Mouse (Mus musculus) Muller cell, postnatal 12 days (primary cell): Measurements from ENCODE around the gene Slc43a1.

Experiments used
- DNase-seq: peaks from one replicate; pipeline ENCODE4 v3.0.0-alpha.2; 2015; ENCODE audit errors: inconsistent ontology term

Slc43a1 gene

GRCm38 (mm10) chr2:84865616-84866571, 27.2 kb downstream of the Slc43a1 start:
- DNase-seq: peak; percentile 45

- DNase-seq: peak; percentile 37
These were observed 29.9 kb downstream of the Slc43a1 start for GRCm38 (mm10) chr2:84868521-84868943.

GRCm38 (mm10) chr2:84868977-84869376, 30.3 kb downstream of the Slc43a1 start:
- DNase-seq: no peak

- DNase-seq: no peak
These were observed 32.0 kb downstream of the Slc43a1 start for GRCm38 (mm10) chr2:84870623-84871160.

- DNase-seq: peak; percentile 58
These were observed 33.6 kb downstream of the Slc43a1 start for GRCm38 (mm10) chr2:84872105-84872716.

- no peak for DNase-seq
These were observed 37.2 kb downstream of the Slc43a1 start for GRCm38 (mm10) chr2:84875842-84876241.

- DNase-seq: no peak
These were observed 41.9 kb downstream of the Slc43a1 start for GRCm38 (mm10) chr2:84880590-84880989.

- DNase-seq: peak; percentile 26
These were observed 44.0 kb downstream of the Slc43a1 start for GRCm38 (mm10) chr2:84882606-84883005.

GRCm38 (mm10) chr2:84883084-84883483, 44.4 kb downstream of the Slc43a1 start:
- no peak for DNase-seq

- DNase-seq: no peak
These were observed 44.9 kb downstream of the Slc43a1 start for GRCm38 (mm10) chr2:84883530-84883929.

- no peak for DNase-seq
These were observed 45.3 kb downstream of the Slc43a1 start for GRCm38 (mm10) chr2:84883942-84884341.

- DNase-seq: no peak
These were observed 46.0 kb downstream of the Slc43a1 start for GRCm38 (mm10) chr2:84884611-84885010.

- DNase-seq: no peak
These were observed 46.7 kb downstream of the Slc43a1 start for GRCm38 (mm10) chr2:84885084-84886055.

GRCm38 (mm10) chr2:84886234-84886731, 47.6 kb downstream of the Slc43a1 start, which contains the start of gene Rtn4rl2:
Gene Rtn4rl2 (minus strand): TSS chr2:84886710.
- DNase-seq: no peak

GRCm38 (mm10) chr2:84886821-84887281, 48.2 kb downstream of the Slc43a1 start:
- peak; percentile 48 for DNase-seq

- DNase-seq: peak; percentile 49
These were observed 49.0 kb downstream of the Slc43a1 start for GRCm38 (mm10) chr2:84887411-84888271.

- peak; percentile 70 for DNase-seq
These were observed 50.1 kb downstream of the Slc43a1 start for GRCm38 (mm10) chr2:84888657-84889315.

- DNase-seq: peak; percentile 54
These were observed 50.8 kb downstream of the Slc43a1 start for GRCm38 (mm10) chr2:84889316-84890044.

GRCm38 (mm10) chr2:84890045-84890340, 51.3 kb downstream of the Slc43a1 start:
- DNase-seq: peak; percentile 62
